Mouse (Mus musculus): ENCODE measurements around the gene Fbxw13. TPM values are rescaled to one million over a fixed set of nuclear protein-coding genes. Genes with fewer than 3 reads are reported as not detected.
"Not testable (repeated sequence)": the region's sequence is repeated elsewhere in the genome, so short reads cannot be mapped to it uniquely, and the experiment has no call there.

Gene Fbxw13
- polyA plus RNA-seq, 1 experiment from 2014 or later: not detected

DNA sequence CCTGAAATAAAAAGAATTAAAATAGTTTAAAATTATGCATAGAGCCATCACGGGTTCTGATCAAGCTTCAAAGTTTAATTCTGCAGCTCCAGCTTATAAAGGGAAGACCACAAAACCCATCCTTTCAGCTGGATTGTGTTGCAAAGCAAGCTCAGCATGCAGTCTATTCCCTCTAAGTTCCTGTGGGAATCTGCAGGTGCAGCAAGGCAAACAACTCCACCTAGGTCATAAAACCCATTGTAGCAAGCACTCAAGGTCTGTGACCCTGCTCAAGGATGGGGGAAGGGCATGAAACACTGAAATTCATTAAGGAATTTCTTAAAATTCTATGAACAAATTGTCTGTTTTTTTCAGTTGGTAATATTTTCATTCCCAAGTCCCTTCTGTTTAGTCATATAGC lies 18.6 kb downstream of the Fbxw13 start:
- TF ChIP-seq CTCF (IDR thresholded peaks at IDR 0.05; ENCODE audit: low read depth) (no peak), EP300 (optimal IDR thresholded peaks at IDR 0.05) (no peak)
- Histone ChIP-seq H3K36me3 (ENCODE audit: control insufficient read depth, insufficient read depth, low read length) (no peaks in the 10 kb centered on the region), H3K27ac (replicated peaks) (no peak overlapping the region), H3K9me3 (ENCODE audit: control insufficient read depth, low read length) (no peaks in the 10 kb centered on the region), H3K4me3 (ENCODE audit: low read depth, low read length) (no peak overlapping the region), H3K9ac (ENCODE audit: low read length) (no peak overlapping the region), H3K4me2 (replicated peaks; ENCODE audit: low read depth) (no peak overlapping the region), H3K27me3 (ENCODE audit: control insufficient read depth, insufficient read depth, low read length) (no peaks in the 10 kb centered on the region), H3K4me1 (replicated peaks; ENCODE audit: control insufficient read depth, insufficient read depth) (no peaks in the 10 kb centered on the region)
- 88% methylated on average over 1 of the region's 1 CpGs for WGBS
- ATAC-seq (ENCODE audit: low FRiP score, low TSS enrichment) (no peak), DNase-seq (ENCODE audit: low spot score) (no peak)

DNA sequence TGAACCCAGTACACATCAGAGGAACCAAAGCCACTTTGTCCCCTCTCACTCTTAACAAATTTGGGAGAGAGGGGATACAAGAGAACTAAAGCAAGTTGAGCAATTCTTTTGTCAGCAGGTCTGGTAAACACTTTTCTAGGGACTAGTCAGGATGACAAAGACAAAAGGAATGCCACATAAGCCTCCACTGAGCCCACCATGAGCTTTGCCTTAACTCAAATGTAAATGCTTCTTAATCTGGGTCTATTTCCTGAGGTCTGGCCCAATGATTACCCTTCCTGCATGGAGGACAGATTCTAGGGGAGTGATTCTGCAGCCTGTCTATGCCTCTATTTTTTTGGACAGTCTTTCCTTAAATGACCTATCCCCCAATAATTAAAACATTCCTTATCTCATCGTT lies 19.5 kb downstream of the Fbxw13 start:
- Histone ChIP-seq H3K27me3 (ENCODE audit: control insufficient read depth, insufficient read depth, low read length) (no peaks in the 10 kb centered on the region), H3K27ac (replicated peaks) (no peak overlapping the region), H3K4me2 (replicated peaks; ENCODE audit: low read depth) (no peak overlapping the region), H3K9me3 (ENCODE audit: control insufficient read depth, low read length) (no peaks in the 10 kb centered on the region), H3K4me3 (ENCODE audit: low read depth, low read length) (no peak overlapping the region), H3K9ac (ENCODE audit: low read length) (no peak overlapping the region), H3K36me3 (ENCODE audit: control insufficient read depth, insufficient read depth, low read length) (no peaks in the 10 kb centered on the region), H3K4me1 (replicated peaks; ENCODE audit: control insufficient read depth, insufficient read depth) (no peaks in the 10 kb centered on the region)
- DNase-seq (ENCODE audit: low spot score) (no peak), ATAC-seq (ENCODE audit: low FRiP score, low TSS enrichment) (no peak)
- 88% methylated on average over 1 of the region's 1 CpGs for WGBS
- TF ChIP-seq CTCF (IDR thresholded peaks at IDR 0.05; ENCODE audit: low read depth) (no peak), EP300 (optimal IDR thresholded peaks at IDR 0.05) (no peak)

DNA sequence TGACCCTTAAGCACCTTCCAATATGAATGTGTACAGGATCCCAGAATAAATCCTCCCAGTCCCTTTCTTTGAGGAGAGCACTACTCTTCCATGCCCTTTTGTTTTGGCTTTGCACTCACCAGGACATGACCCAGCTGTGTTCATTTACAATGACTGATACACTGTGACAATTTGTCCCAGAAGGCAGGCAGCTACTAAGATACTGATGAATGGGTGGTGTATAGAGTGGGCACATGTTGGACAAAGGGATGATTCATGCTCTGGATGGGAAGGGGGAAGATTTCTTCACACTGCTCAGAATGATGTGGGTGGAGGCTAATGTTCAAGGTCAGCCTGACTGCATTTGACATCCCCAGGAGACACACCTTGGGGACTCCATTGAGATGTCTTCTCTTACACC lies 28.5 kb downstream of the Fbxw13 start:
- Histone ChIP-seq H3K9ac (ENCODE audit: low read length) (no peak overlapping the region), H3K4me2 (replicated peaks; ENCODE audit: low read depth) (no peak overlapping the region), H3K9me3 (ENCODE audit: control insufficient read depth, low read length) (no peaks in the 10 kb centered on the region), H3K4me1 (replicated peaks; ENCODE audit: control insufficient read depth, insufficient read depth) (no peaks in the 10 kb centered on the region), H3K36me3 (ENCODE audit: control insufficient read depth, insufficient read depth, low read length) (no peaks in the 10 kb centered on the region), H3K27ac (replicated peaks) (no peak overlapping the region), H3K4me3 (ENCODE audit: low read depth, low read length) (no peak overlapping the region), H3K27me3 (ENCODE audit: control insufficient read depth, insufficient read depth, low read length) (no peaks in the 10 kb centered on the region)
- ATAC-seq (ENCODE audit: low FRiP score, low TSS enrichment) (no peak), DNase-seq (ENCODE audit: low spot score) (no peak)
- no peak for TF ChIP-seq CTCF (IDR thresholded peaks at IDR 0.05; ENCODE audit: low read depth)
- no peak for TF ChIP-seq EP300 (optimal IDR thresholded peaks at IDR 0.05)

DNA sequence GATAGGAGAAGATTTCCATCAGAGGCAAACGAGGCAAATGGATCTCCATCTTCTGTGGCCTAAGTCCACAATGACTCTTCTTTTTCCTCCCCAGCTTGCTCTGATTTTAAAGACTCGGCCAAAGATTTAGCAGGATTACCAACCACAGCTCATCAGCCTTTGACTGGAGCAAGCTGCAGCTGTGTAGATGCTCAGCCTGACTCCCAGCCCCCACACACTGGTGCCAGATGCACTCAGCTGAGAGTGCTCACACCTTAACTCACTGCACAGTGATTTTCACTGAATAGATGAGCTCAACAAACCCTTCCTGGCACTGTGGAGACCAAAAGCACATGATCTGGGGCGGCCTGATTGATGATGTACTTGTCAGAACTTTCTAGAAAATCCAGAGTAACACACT lies 33.8 kb downstream of the Fbxw13 start, which contains the start of gene Fbxw21:
Gene Fbxw21, minus strand, starts transcription at position 101 of the 400 bp plus-strand sequence.
- Histone ChIP-seq H3K9me3 (ENCODE audit: control insufficient read depth, low read length) (no peaks in the 10 kb centered on the region), H3K27ac (replicated peaks) (no peak within 1 kb of the TSS), H3K4me1 (replicated peaks; ENCODE audit: control insufficient read depth, insufficient read depth) (no peaks in the 10 kb centered on the region), H3K4me2 (replicated peaks; ENCODE audit: low read depth) (no peak within 1 kb of the TSS), H3K9ac (ENCODE audit: low read length) (no peak within 1 kb of the TSS), H3K27me3 (ENCODE audit: control insufficient read depth, insufficient read depth, low read length) (no peaks in the 10 kb centered on the region), H3K4me3 (ENCODE audit: low read depth, low read length) (no peak within 1 kb of the TSS), H3K36me3 (ENCODE audit: control insufficient read depth, insufficient read depth, low read length) (no peaks in the 10 kb centered on the region)
- DNase-seq (ENCODE audit: low spot score): no peak
- 67% methylated on average over 3 of the region's 3 CpGs for WGBS
- no peak for TF ChIP-seq EP300 (optimal IDR thresholded peaks at IDR 0.05)
- TF ChIP-seq CTCF (IDR thresholded peaks at IDR 0.05; ENCODE audit: low read depth): no peak
- ATAC-seq (ENCODE audit: low FRiP score, low TSS enrichment): no peak

DNA sequence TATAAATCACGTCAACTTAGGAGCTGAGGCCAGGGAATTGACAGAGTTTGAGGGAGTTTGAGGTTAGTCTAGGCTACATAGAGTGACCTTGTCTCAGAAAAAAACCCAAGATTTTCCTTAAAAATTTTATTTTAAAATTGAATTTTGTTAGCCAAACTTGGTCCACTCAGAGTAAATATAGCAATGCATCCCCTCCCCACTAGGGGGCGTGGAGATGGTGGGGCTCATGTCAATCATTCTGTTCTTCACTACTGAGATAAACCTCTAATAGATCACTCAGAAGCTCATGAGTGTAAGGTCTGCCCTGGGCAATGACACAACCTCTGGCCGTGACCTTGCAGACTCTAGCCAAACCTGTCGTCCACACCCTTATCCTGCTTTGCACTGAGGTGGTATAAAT lies 55.4 kb downstream of the Fbxw13 start:
- H3K4me2 ChIP-seq (replicated peaks; ENCODE audit: low read depth); DNase-seq (ENCODE audit: low spot score); H3K4me3 ChIP-seq (ENCODE audit: low read depth, low read length); H3K4me1 ChIP-seq (replicated peaks; ENCODE audit: control insufficient read depth, insufficient read depth); H3K27me3 ChIP-seq (ENCODE audit: control insufficient read depth, insufficient read depth, low read length); H3K36me3 ChIP-seq (ENCODE audit: control insufficient read depth, insufficient read depth, low read length); H3K9ac ChIP-seq (ENCODE audit: low read length); H3K9me3 ChIP-seq (ENCODE audit: control insufficient read depth, low read length); ATAC-seq (ENCODE audit: low FRiP score, low TSS enrichment); H3K27ac ChIP-seq (replicated peaks): not testable (repeated sequence)
- WGBS: 64% methylated on average over 4 of the region's 4 CpGs
- peak; percentile 38 for TF ChIP-seq CTCF (IDR thresholded peaks at IDR 0.05; ENCODE audit: low read depth)

DNA sequence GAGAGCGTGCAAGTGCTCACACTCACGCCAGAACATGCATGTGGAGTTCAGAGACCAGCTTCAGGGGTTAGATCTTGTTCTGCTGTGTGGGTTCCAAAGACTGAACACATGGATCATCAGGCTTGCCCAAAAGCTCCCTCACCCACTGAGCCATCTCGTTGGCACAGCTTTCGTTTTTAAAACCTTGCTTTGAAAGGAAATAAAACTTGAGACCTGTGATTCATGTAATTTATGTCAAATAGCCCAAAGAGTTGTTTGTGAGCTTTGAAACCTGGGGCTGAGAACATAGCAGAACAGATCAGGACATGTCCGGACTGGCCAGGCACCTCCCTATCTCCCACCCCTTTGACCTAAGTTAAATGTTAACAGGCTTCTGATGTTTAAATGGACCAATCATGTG lies 65.7 kb downstream of the Fbxw13 start:
- H3K9me3 ChIP-seq (ENCODE audit: control insufficient read depth, low read length): no peaks in the 10 kb centered on the region
- H3K4me1 ChIP-seq (replicated peaks; ENCODE audit: control insufficient read depth, insufficient read depth): no peaks in the 10 kb centered on the region
- TF ChIP-seq CTCF (IDR thresholded peaks at IDR 0.05; ENCODE audit: low read depth) (no peak), EP300 (optimal IDR thresholded peaks at IDR 0.05) (no peak)
- ATAC-seq (ENCODE audit: low FRiP score, low TSS enrichment): no peak
- no peak overlapping the region for H3K27ac ChIP-seq (replicated peaks)
- H3K4me2 ChIP-seq (replicated peaks; ENCODE audit: low read depth): no peak overlapping the region
- H3K27me3 ChIP-seq (ENCODE audit: control insufficient read depth, insufficient read depth, low read length): no peaks in the 10 kb centered on the region
- no peak overlapping the region for H3K9ac ChIP-seq (ENCODE audit: low read length)
- H3K36me3 ChIP-seq (ENCODE audit: control insufficient read depth, insufficient read depth, low read length): no peaks in the 10 kb centered on the region
- WGBS: 77% methylated on average over 5 of the region's 5 CpGs
- H3K4me3 ChIP-seq (ENCODE audit: low read depth, low read length): no peak overlapping the region
- no peak for DNase-seq (ENCODE audit: low spot score)

Other genes starting within 250 kb of the Fbxw13 start
- 6.2 and 9.6 TPM in 2 replicates for gene Col7a1, start 242.4 kb downstream of the Fbxw13 start, polyA plus RNA-seq (2015; fragmentation: Nextera tagmentation; extraction: Ambion mirVana)
- not detected in 2 replicates for gene Ucn2, start 210.0 kb downstream of the Fbxw13 start, polyA plus RNA-seq (2015; fragmentation: Nextera tagmentation; extraction: Ambion mirVana)
- gene Pfkfb4, start 204.2 kb downstream of the Fbxw13 start, polyA plus RNA-seq (2015; fragmentation: Nextera tagmentation; extraction: Ambion mirVana): 10.3 and 12.1 TPM in 2 replicates
- 168 and 181 TPM in 2 replicates for gene Shisa5, start 157.4 kb downstream of the Fbxw13 start, polyA plus RNA-seq (2015; fragmentation: Nextera tagmentation; extraction: Ambion mirVana)
- 13.3 and 15.8 TPM in 2 replicates for gene Trex1, start 136.2 kb downstream of the Fbxw13 start, polyA plus RNA-seq (2015; fragmentation: Nextera tagmentation; extraction: Ambion mirVana)
- 10.8 and 11.3 TPM in 2 replicates for gene Atrip, start 121.9 kb downstream of the Fbxw13 start, polyA plus RNA-seq (2015; fragmentation: Nextera tagmentation; extraction: Ambion mirVana)
- 8.9 and 9.9 TPM in 2 replicates for gene Ccdc51, start 113.5 kb downstream of the Fbxw13 start, polyA plus RNA-seq (2015; fragmentation: Nextera tagmentation; extraction: Ambion mirVana)
- 416 and 424 TPM in 2 replicates for gene Tma7, start 113.4 kb downstream of the Fbxw13 start, polyA plus RNA-seq (2015; fragmentation: Nextera tagmentation; extraction: Ambion mirVana)
- 3.0 and 3.7 TPM in 2 replicates for gene Plxnb1, start 100.6 kb downstream of the Fbxw13 start, polyA plus RNA-seq (2015; fragmentation: Nextera tagmentation; extraction: Ambion mirVana)
- not detected in 2 replicates for gene Fbxw21, start 33.9 kb downstream of the Fbxw13 start, polyA plus RNA-seq (2015; fragmentation: Nextera tagmentation; extraction: Ambion mirVana)
- not detected in 2 replicates for gene Fbxw20, start 38.8 kb upstream of the Fbxw13 start, polyA plus RNA-seq (2015; fragmentation: Nextera tagmentation; extraction: Ambion mirVana)
- gene Fbxw14, start 91.7 kb upstream of the Fbxw13 start, polyA plus RNA-seq (2015; fragmentation: Nextera tagmentation; extraction: Ambion mirVana): 0.10 TPM in 1 of 2 replicates, not detected in the other
- gene Fbxw28, start 143.7 kb upstream of the Fbxw13 start, polyA plus RNA-seq (2015; fragmentation: Nextera tagmentation; extraction: Ambion mirVana): not detected in 2 replicates
- not detected in 2 replicates for gene Fbxw22, start 208.3 kb upstream of the Fbxw13 start, polyA plus RNA-seq (2015; fragmentation: Nextera tagmentation; extraction: Ambion mirVana)

All from stomach, postnatal 0 days (tissue).